Mouse (Mus musculus) layer of hippocampus, postnatal 10 days (tissue): ENCODE measurements around the gene Mindy1. TPM values are rescaled to one million over a fixed set of nuclear protein-coding genes. Genes with fewer than 3 reads are reported as not detected.

Experiments used
- DNase-seq, 2 experiments: peaks; one replicate each; pipeline ENCODE4 v3.0.0; 2021; ENCODE audit warnings: low spot score in 2 of 2
- long read RNA-seq: library from polyadenylated mRNA; stranded (forward); transcript quantifications from one replicate; pipeline ENCODE4 v2.0.0, GENCODE M21; 2023
- total RNA-seq, 2 experiments: library from RNA; stranded (reverse); gene quantifications; 2 replicates each; pipeline ENCODE4 v1.2.3; 2021

Gene Mindy1
- 10 to 100 TPM; 26.5 to 27.6 TPM for total RNA-seq
- long read RNA-seq, transcript Mindy1-202 (10 exons, 2,827 nt), result major isoform, 11 of 12 reads
- long read RNA-seq, partial matches to known transcripts, result 0 of 12 reads
- long read RNA-seq, other reads (novel, unspliced or antisense), result 1 of 12 reads

- peak; percentile 99 for DNase-seq
Measured at GRCm38 (mm10) chr3:95281216-95282126, at the start of gene Mindy1, which contains the start of gene Prune1. Gene Mindy1 (plus strand): TSS chr3:95281345. Gene Prune1 (minus strand): TSS chr3:95282076.

GRCm38 (mm10) chr3:95232771-95233170, 48.4 kb upstream of the Mindy1 start:
- no peak for DNase-seq

GRCm38 (mm10) chr3:95233303-95233980, 47.7 kb upstream of the Mindy1 start:
- DNase-seq, result no peak

GRCm38 (mm10) chr3:95235386-95236301, 45.5 kb upstream of the Mindy1 start:
- no peak for DNase-seq

GRCm38 (mm10) chr3:95237541-95238099, 43.5 kb upstream of the Mindy1 start:
- DNase-seq, result no peak

GRCm38 (mm10) chr3:95239022-95239421, 42.1 kb upstream of the Mindy1 start:
- DNase-seq, result no peak

- no peak for DNase-seq
Measured at GRCm38 (mm10) chr3:95239971-95240370, 41.2 kb upstream of the Mindy1 start.

GRCm38 (mm10) chr3:95240900-95241299, 40.2 kb upstream of the Mindy1 start:
- DNase-seq, result no peak

GRCm38 (mm10) chr3:95241498-95241897, 39.6 kb upstream of the Mindy1 start, which contains the start of gene Gm128:
Gene Gm128 (minus strand): TSS chr3:95241598.
- DNase-seq, result no peak

GRCm38 (mm10) chr3:95243086-95243485, 38.1 kb upstream of the Mindy1 start:
- DNase-seq, result no peak

- peak; percentile 50 to 55 for DNase-seq
Measured at GRCm38 (mm10) chr3:95246465-95247231, 34.5 kb upstream of the Mindy1 start.

GRCm38 (mm10) chr3:95247660-95248336, 33.3 kb upstream of the Mindy1 start:
- DNase-seq, result no peak

GRCm38 (mm10) chr3:95250361-95250760, 30.8 kb upstream of the Mindy1 start:
- no peak for DNase-seq

GRCm38 (mm10) chr3:95250783-95251424, 30.2 kb upstream of the Mindy1 start, which contains the start of gene Bnipl:
Gene Bnipl (minus strand): TSS chr3:95251193.
- DNase-seq, result no peak

GRCm38 (mm10) chr3:95256931-95257330, 24.2 kb upstream of the Mindy1 start:
- no peak for DNase-seq

- no peak for DNase-seq
Measured at GRCm38 (mm10) chr3:95261975-95262374, 19.2 kb upstream of the Mindy1 start.

GRCm38 (mm10) chr3:95263089-95263739, 17.9 kb upstream of the Mindy1 start:
- peak; percentile 64 to 76 for DNase-seq

- DNase-seq, result no peak
Measured at GRCm38 (mm10) chr3:95264724-95265123, 16.4 kb upstream of the Mindy1 start.
